Mouse (Mus musculus) embryonic facial prominence, embryonic 14.5 days (tissue): ENCODE data around the gene Tspoap1. TPM values are rescaled to one million over a fixed set of nuclear protein-coding genes. Genes with fewer than 3 reads are reported as not detected.

Experiments
- ATAC-seq: fragments of 200-750 bp; cut with Nextera tagmentation; 2 replicates; pipeline ENCODE4 v1.8.0; 2017; ENCODE audit warnings: low read depth, moderate number of reproducible peaks, moderate TSS enrichment
- DNase-seq: peaks from one replicate; pipeline ENCODE4 v3.0.0-alpha.2; 2015; ENCODE audit warnings: low spot score
- H3K27ac ChIP-seq: fragments of 300-500 bp; sonication (generic); replicated peaks from 2 replicates; pipeline ENCODE4 v1.5.1; 2014; ENCODE audit warnings: low read depth, mild to moderate bottlenecking, low read length, moderate library complexity
- H3K27me3 ChIP-seq: fragments of 300-500 bp; sonication (generic); replicated peaks from 2 replicates; pipeline ENCODE4 v1.6.1; 2014; ENCODE audit warnings: low read length; ENCODE audit not compliant: control insufficient read depth, insufficient read depth
- H3K36me3 ChIP-seq: fragments of 300-500 bp; sonication (generic); 2 replicates; pipeline ENCODE4 v1.6.1; 2014; ENCODE audit warnings: low read length, mixed read lengths; ENCODE audit not compliant: control insufficient read depth, insufficient read depth
- H3K4me1 ChIP-seq: fragments of 300-500 bp; sonication (generic); 2 replicates; pipeline ENCODE4 v1.6.1; 2014; ENCODE audit warnings: antibody characterized with exemption, low read length; ENCODE audit not compliant: control insufficient read depth, insufficient read depth
- H3K4me2 ChIP-seq: fragments of 300-500 bp; sonication (generic); 2 replicates; pipeline ENCODE4 v1.6.1; 2014; ENCODE audit warnings: low read depth, mild to moderate bottlenecking, low read length, moderate library complexity, mixed read lengths
- H3K4me3 ChIP-seq: fragments of 300-500 bp; sonication (generic); 2 replicates; pipeline ENCODE4 v1.5.1; 2014; ENCODE audit warnings: low read depth, mild to moderate bottlenecking, low read length
- H3K9ac ChIP-seq: fragments of 300-500 bp; sonication (generic); 2 replicates; pipeline ENCODE4 v1.6.1; 2014; ENCODE audit warnings: low read depth, mild to moderate bottlenecking, low read length, moderate library complexity, mixed read lengths
- H3K9me3 ChIP-seq: fragments of 300-500 bp; sonication (generic); 2 replicates; pipeline ENCODE4 v1.6.1; 2016; ENCODE audit warnings: low read length; ENCODE audit not compliant: control insufficient read depth
- WGBS: fragments of 180-500 bp; shearing (Covaris S2); extraction: QIAGEN DNeasy Blood & Tissue Kit; methylation state at CpG from one replicate; pipeline ENCODE4 v1.1.7; 2014; 5-methylcytosine and 5-hydroxymethylcytosine counted together
- polyA plus RNA-seq: library from polyadenylated mRNA; unstranded; fragments of >200 nt; fragmentation: Nextera tagmentation; extraction: Ambion mirVana; gene quantifications from 2 replicates; pipeline ENCODE4 v1.2.1, GENCODE M21; 2014

The Tspoap1 gene
- polyA plus RNA-seq, 1 experiment from 2014 or later, result 1.9 TPM

DNA sequence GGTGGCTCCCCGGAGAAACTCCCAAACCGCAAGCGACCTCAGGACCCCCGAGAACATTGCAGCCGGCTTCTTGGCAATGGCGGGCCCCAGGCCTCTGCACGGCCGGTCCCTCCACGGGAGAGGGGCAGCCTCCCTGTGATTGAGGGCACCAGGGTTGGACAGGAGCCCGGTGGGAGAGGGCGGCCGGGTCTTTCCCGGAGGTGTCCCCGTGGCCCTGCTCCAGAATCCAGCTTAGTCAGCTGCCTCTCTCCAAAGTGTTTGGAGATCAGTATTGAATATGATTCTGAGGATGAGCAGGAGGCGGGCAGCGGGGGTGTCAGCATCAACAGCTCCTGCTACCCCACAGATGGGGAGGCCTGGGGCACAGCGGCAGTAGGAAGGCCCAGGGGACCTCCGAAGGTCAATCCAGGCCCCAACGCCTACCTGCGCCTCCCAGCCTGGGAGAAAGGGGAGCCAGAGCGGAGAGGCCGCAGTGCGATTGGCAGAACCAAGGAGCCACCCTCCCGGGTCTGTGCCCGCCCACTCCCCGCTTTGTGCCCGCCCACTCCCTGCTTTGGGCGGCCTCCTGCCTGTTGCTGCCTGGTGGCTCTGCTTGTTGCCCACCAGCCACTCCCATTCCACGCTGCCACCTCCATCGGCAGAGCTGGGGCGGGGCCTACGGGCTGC, 17.9 kb downstream of the Tspoap1 start:
- ATAC-seq (peak; percentile 96), DNase-seq (peak; percentile 91)
- H3K9me3 ChIP-seq, result no peaks in the 10 kb centered on the region
- H3K9ac ChIP-seq, result peak overlapping the region; percentile 76
- H3K27me3 ChIP-seq, result no peaks in the 10 kb centered on the region
- H3K4me3 ChIP-seq, result peak overlapping the region; percentile 43
- H3K4me2 ChIP-seq, result peak overlapping the region; percentile 72
- H3K27ac ChIP-seq, result no peak overlapping the region
- H3K36me3 ChIP-seq, result no peaks in the 10 kb centered on the region
- H3K4me1 ChIP-seq, result peaks cover 10% of the 10 kb centered on the region
- 3% methylated on average over 21 of the region's 32 CpGs for WGBS

DNA sequence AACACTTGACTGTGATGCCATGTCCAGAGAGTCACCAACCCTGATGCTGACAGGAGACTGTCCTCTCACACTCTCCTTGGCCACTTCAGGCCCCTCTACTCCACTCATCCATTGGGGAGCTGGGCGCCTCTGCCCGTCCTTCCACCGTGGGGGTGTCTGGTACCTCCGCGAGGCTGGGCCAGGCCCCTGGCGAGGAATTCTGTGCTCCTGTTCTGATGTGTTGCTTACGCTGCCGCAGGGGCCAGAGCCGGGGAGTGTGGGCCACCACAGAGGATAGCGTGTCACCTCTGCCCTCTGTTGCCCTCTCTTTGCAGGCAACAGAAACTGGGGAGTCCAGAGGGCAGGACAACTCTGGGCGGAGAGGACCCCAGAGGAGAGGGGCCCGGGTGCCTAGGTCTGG, 18.6 kb downstream of the Tspoap1 start:
- Histone ChIP-seq H3K4me3 (peak overlapping the region; percentile 43), H3K4me1 (peaks cover 10% of the 10 kb centered on the region), H3K27ac (no peak overlapping the region), H3K36me3 (no peaks in the 10 kb centered on the region), H3K9ac (0 out of 2 replicates have a peak overlapping the region, but pooled peaks have one; percentile 76), H3K27me3 (no peaks in the 10 kb centered on the region), H3K4me2 (peak overlapping the region; percentile 72), H3K9me3 (no peaks in the 10 kb centered on the region)
- DNase-seq, result no peak
- WGBS, result 32% methylated on average over 12 of the region's 12 CpGs
- ATAC-seq, result no peak

GRCm38 (mm10) chr11:87779392-87779791, 19.1 kb downstream of the Tspoap1 start:
- Histone ChIP-seq H3K4me1 (peaks cover 10% of the 10 kb centered on the region), H3K4me2 (no peak overlapping the region), H3K27me3 (no peaks in the 10 kb centered on the region), H3K36me3 (no peaks in the 10 kb centered on the region), H3K9me3 (no peaks in the 10 kb centered on the region), H3K4me3 (no peak overlapping the region), H3K27ac (no peak overlapping the region), H3K9ac (no peak overlapping the region)
- DNase-seq (no peak), ATAC-seq (no peak)
- WGBS, result 75% methylated on average over 4 of the region's 4 CpGs

DNA sequence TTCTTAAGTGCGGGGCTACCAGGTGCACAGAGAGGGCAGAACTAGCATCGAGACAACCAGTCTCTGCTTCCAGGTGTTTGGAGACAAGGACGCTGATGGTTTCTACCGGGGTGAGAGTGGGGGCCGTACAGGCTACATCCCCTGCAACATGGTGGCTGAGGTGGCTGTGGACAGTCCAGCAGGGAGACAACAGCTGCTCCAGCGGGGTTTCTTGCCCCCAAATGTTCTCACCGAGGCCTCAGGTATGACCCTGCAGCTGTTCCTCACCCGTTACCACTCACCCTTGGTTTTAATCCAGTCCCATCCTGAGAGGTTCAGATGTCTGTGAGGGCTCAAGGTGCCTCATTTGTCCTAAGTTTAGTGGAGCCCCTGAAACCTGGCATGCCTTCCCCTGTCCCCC, 19.8 kb downstream of the Tspoap1 start:
- no peak overlapping the region for H3K4me2 ChIP-seq
- H3K9ac ChIP-seq, result no peak overlapping the region
- H3K27me3 ChIP-seq, result no peaks in the 10 kb centered on the region
- H3K4me3 ChIP-seq, result no peak overlapping the region
- DNase-seq (no peak), ATAC-seq (no peak)
- peaks cover 10% of the 10 kb centered on the region for H3K4me1 ChIP-seq
- H3K27ac ChIP-seq, result no peak overlapping the region
- no peaks in the 10 kb centered on the region for H3K36me3 ChIP-seq
- no peaks in the 10 kb centered on the region for H3K9me3 ChIP-seq
- WGBS, result 74% methylated on average over 8 of the region's 8 CpGs

DNA sequence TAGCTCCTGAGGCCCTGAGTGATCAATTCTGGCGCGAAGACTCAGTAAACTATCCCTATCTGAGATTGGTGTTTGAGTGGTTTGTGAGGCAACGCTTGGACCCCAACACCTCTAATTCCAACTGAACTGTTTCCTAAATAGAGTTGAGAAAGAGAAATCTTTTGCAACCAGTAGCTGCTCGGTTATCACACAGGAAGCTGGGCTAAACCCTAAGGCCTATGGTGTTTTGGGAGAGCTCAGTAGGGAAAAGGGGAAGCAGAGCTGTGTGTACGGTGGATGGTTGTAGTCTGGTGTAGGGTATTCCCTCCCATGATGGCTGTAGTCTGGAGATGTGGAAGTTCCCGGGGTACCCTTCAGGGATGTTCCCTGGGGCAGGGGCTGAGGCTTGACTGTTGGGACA, 29.7 kb downstream of the Tspoap1 start:
- H3K4me1 ChIP-seq, result no peaks in the 10 kb centered on the region
- no peak overlapping the region for H3K4me2 ChIP-seq
- no peak overlapping the region for H3K9ac ChIP-seq
- H3K36me3 ChIP-seq, result no peaks in the 10 kb centered on the region
- H3K27ac ChIP-seq, result no peak overlapping the region
- no peaks in the 10 kb centered on the region for H3K27me3 ChIP-seq
- no peaks in the 10 kb centered on the region for H3K9me3 ChIP-seq
- ATAC-seq (no peak), DNase-seq (no peak)
- WGBS, result 86% methylated on average over 6 of the region's 6 CpGs
- H3K4me3 ChIP-seq, result no peak overlapping the region

DNA sequence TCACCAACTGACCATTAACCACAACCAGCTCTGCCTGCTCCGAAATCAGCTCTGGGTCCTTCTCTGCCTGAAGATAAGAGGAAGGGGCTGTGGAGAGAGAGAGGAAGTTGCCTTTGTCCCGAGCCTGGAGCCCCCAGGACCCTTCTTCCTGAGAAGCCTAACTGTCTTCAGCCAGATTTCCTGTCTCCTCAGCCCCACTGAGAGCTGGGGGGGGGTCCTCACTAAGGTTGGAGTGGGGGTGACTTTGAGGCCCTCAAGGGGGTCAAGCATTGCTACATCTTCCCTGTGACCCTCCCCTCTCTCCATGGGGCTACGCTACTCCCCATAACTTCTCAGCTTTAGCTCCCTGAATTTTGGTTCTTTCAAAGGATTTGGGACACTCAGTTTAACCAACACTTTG, 33.1 kb downstream of the Tspoap1 start, which contains the start of gene Mpo:
TSS of gene Mpo (plus strand) at position 122 of the 400 bp plus-strand sequence.
- H3K4me1 ChIP-seq, result no peaks in the 10 kb centered on the region
- H3K4me3 ChIP-seq, result no peak within 1 kb of the TSS
- H3K9ac ChIP-seq, result no peak within 1 kb of the TSS
- H3K27ac ChIP-seq, result no peak within 1 kb of the TSS
- H3K27me3 ChIP-seq, result no peaks in the 10 kb centered on the region
- no peaks in the 10 kb centered on the region for H3K36me3 ChIP-seq
- no peak within 1 kb of the TSS for H3K4me2 ChIP-seq
- no peak for DNase-seq
- WGBS, result 51% methylated on average over 3 of the region's 3 CpGs
- no peak for ATAC-seq
- H3K9me3 ChIP-seq, result no peaks in the 10 kb centered on the region

GRCm38 (mm10) chr11:87801711-87802275, 41.5 kb downstream of the Tspoap1 start:
- ATAC-seq, result no peak

GRCm38 (mm10) chr11:87802621-87803020, 42.3 kb downstream of the Tspoap1 start:
- Histone ChIP-seq H3K9me3 (no peaks in the 10 kb centered on the region), H3K9ac (no peak overlapping the region), H3K4me2 (no peak overlapping the region), H3K4me3 (no peak overlapping the region), H3K27me3 (no peaks in the 10 kb centered on the region), H3K4me1 (no peaks in the 10 kb centered on the region), H3K27ac (no peak overlapping the region), H3K36me3 (no peaks in the 10 kb centered on the region)
- ATAC-seq (no peak), DNase-seq (no peak)
- WGBS, result 60% methylated on average over 14 of the region's 14 CpGs

More at GRCm38 (mm10) chr11:87801711-87802275, 41.5 kb downstream of the Tspoap1 start:
- Histone ChIP-seq H3K4me2 (no peak overlapping the region), H3K4me1 (no peaks in the 10 kb centered on the region), H3K9ac (no peak overlapping the region), H3K27ac (no peak overlapping the region), H3K36me3 (no peaks in the 10 kb centered on the region), H3K4me3 (no peak overlapping the region), H3K9me3 (no peaks in the 10 kb centered on the region), H3K27me3 (no peaks in the 10 kb centered on the region)
- 83% methylated on average over 21 of the region's 22 CpGs for WGBS
- DNase-seq, result no peak

GRCm38 (mm10) chr11:87805448-87805847, 45.1 kb downstream of the Tspoap1 start:
- Histone ChIP-seq H3K27me3 (no peaks in the 10 kb centered on the region), H3K4me2 (no peak overlapping the region), H3K4me3 (no peak overlapping the region), H3K9ac (no peak overlapping the region), H3K27ac (no peak overlapping the region), H3K36me3 (no peaks in the 10 kb centered on the region), H3K4me1 (no peaks in the 10 kb centered on the region), H3K9me3 (no peaks in the 10 kb centered on the region)
- ATAC-seq (no peak), DNase-seq (no peak)
- WGBS, result 72% methylated on average over 1 of the region's 1 CpGs
